Mouse (Mus musculus): ENCODE measurements around the gene Lamc1. TPM values are rescaled to one million over a fixed set of nuclear protein-coding genes. Genes with fewer than 3 reads are reported as not detected.
A peak's percentile ranks its signal among the peaks of the same experiment; 100 is the strongest.

Gene Lamc1
- polyA plus RNA-seq, 1 experiment from 2014 or later, result 104 TPM

DNA sequence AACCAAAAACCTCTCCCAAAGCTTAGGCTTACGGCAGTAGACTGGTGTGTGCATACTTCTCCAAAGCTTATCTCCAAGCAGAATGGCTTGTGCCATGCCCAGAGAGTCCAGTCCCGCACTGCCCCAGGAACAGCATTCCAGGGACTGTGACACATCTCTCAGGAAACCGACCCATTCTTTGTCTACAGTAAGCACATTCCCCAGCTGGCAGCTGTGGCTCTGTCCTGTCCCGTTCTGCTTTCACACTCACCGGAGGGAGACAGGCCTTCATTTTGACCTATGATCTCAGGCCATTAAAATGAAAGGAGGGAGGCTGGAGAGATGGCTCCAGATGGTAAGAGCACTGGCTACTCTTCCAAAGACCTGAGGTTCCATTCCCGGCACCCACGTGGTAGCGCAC lies 130.4 kb downstream of the Lamc1 start:
- H3K36me3 ChIP-seq (ENCODE audit: control insufficient read depth, insufficient read depth, low read length), result no peaks in the 10 kb centered on the region
- H3K9me3 ChIP-seq (ENCODE audit: control insufficient read depth, low read depth, low read length), result no peaks in the 10 kb centered on the region
- H3K4me2 ChIP-seq (replicated peaks; ENCODE audit: low read depth, low read length), result no peak overlapping the region
- 59% methylated on average over 8 of the region's 8 CpGs for WGBS
- no peaks in the 10 kb centered on the region for H3K27me3 ChIP-seq (ENCODE audit: control insufficient read depth, insufficient read depth, low read length)
- no peak for ATAC-seq (ENCODE audit: insufficient number of reproducible peaks, insufficient read depth, low FRiP score, low read depth)
- H3K9ac ChIP-seq (replicated peaks; ENCODE audit: low read depth, low read length), result no peak overlapping the region
- H3K27ac ChIP-seq (ENCODE audit: low read length), result no peak overlapping the region; the same call in 1 of the 2 replicates
- H3K4me3 ChIP-seq (ENCODE audit: low read depth, low read length), result no peak overlapping the region
- H3K4me1 ChIP-seq (ENCODE audit: control insufficient read depth, insufficient read depth, low read length), result no peaks in the 10 kb centered on the region

DNA sequence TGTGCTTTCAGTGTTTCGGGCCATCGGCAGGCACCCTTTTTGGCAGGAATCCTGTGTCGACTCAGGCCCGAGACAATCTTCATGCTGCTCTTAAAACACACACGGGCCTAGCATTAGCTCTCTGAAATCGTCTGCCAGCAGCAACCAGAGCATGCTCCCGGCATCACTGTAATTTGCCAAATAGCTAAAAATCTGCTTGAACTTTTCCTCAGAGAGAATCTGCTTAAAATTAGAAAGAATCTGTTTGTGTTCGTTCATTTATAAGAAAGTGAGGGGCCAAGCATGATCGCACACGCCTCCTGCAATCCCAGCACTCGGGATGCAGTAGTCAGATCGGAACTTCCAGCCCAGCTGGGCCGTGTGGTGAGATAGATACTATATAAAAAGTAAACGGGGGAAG lies 131.1 kb downstream of the Lamc1 start:
- Histone ChIP-seq H3K9ac (replicated peaks; ENCODE audit: low read depth, low read length) (no peak overlapping the region), H3K27me3 (ENCODE audit: control insufficient read depth, insufficient read depth, low read length) (no peaks in the 10 kb centered on the region), H3K4me3 (ENCODE audit: low read depth, low read length) (no peak overlapping the region), H3K4me2 (replicated peaks; ENCODE audit: low read depth, low read length) (no peak overlapping the region), H3K36me3 (ENCODE audit: control insufficient read depth, insufficient read depth, low read length) (no peaks in the 10 kb centered on the region), H3K27ac (ENCODE audit: low read length) (peak overlapping the region; percentile 49; the same call in 1 of the 2 replicates), H3K4me1 (ENCODE audit: control insufficient read depth, insufficient read depth, low read length) (no peaks in the 10 kb centered on the region), H3K9me3 (ENCODE audit: control insufficient read depth, low read depth, low read length) (no peaks in the 10 kb centered on the region)
- no peak for ATAC-seq (ENCODE audit: insufficient number of reproducible peaks, insufficient read depth, low FRiP score, low read depth)
- 53% methylated on average over 14 of the region's 14 CpGs for WGBS

DNA sequence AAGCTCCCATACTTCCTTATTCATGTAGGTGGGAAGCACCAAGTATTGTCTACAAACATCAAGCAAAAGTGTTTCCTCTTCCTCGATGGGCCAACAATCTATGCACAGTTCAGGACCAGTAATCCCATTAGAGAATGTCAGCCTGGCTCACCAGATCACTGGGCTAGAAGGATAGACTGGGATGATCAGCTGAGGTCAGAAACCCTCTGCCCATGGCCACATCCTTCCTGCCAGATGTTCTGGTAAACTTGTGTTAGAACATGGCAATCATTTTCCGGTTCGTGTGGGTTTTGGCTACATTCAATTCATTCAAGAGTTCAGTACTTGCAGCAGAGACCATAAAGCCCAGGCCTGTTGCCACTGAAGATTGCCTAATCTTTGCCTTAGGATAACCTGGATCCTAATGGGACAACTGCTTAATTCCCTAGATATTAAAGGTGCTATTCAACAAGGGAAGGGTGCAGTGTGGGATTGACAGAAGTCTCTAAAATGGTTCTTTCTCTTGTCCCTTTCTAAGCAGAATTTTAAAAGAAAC lies 135.2 kb downstream of the Lamc1 start:
- no peaks in the 10 kb centered on the region for H3K9me3 ChIP-seq (ENCODE audit: control insufficient read depth, low read depth, low read length)
- ATAC-seq (ENCODE audit: insufficient number of reproducible peaks, insufficient read depth, low FRiP score, low read depth), result no peak
- 83% methylated on average over 3 of the region's 3 CpGs for WGBS
- no peaks in the 10 kb centered on the region for H3K36me3 ChIP-seq (ENCODE audit: control insufficient read depth, insufficient read depth, low read length)
- no peak overlapping the region for H3K27ac ChIP-seq (ENCODE audit: low read length)
- peaks cover 3% of the 10 kb centered on the region; the same call in 1 of the 2 replicates for H3K4me1 ChIP-seq (ENCODE audit: control insufficient read depth, insufficient read depth, low read length)
- no peak overlapping the region for H3K4me3 ChIP-seq (ENCODE audit: low read depth, low read length)
- no peak overlapping the region for H3K4me2 ChIP-seq (replicated peaks; ENCODE audit: low read depth, low read length)
- no peaks in the 10 kb centered on the region for H3K27me3 ChIP-seq (ENCODE audit: control insufficient read depth, insufficient read depth, low read length)
- H3K9ac ChIP-seq (replicated peaks; ENCODE audit: low read depth, low read length), result no peak overlapping the region

DNA sequence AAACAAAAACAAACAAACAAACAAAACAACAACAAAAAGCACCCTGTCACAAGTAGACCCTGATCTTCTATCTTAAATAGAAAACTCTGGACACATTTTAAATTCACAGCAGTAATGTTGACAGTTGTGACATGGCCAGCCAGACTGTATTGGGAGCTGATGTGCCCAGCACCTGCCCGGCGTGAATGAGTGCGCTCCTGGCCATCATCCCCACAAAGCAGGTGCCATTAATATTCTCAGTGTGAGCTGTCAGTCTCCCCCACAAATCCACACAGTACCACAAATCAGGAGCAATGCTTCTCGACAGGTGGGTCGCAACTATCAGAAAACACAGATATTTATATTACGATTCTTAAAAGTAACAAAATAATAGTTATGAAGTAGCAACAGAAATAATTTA lies 139.6 kb downstream of the Lamc1 start:
- Histone ChIP-seq H3K4me3 (ENCODE audit: low read depth, low read length) (no peak overlapping the region), H3K9me3 (ENCODE audit: control insufficient read depth, low read depth, low read length) (no peaks in the 10 kb centered on the region), H3K4me2 (replicated peaks; ENCODE audit: low read depth, low read length) (no peak overlapping the region), H3K27me3 (ENCODE audit: control insufficient read depth, insufficient read depth, low read length) (no peaks in the 10 kb centered on the region), H3K27ac (ENCODE audit: low read length) (no peak overlapping the region), H3K9ac (replicated peaks; ENCODE audit: low read depth, low read length) (no peak overlapping the region), H3K36me3 (ENCODE audit: control insufficient read depth, insufficient read depth, low read length) (no peaks in the 10 kb centered on the region), H3K4me1 (ENCODE audit: control insufficient read depth, insufficient read depth, low read length) (peaks cover 6% of the 10 kb centered on the region; the same call in 1 of the 2 replicates)
- ATAC-seq (ENCODE audit: insufficient number of reproducible peaks, insufficient read depth, low FRiP score, low read depth), result no peak
- 91% methylated on average over 6 of the region's 6 CpGs for WGBS

DNA sequence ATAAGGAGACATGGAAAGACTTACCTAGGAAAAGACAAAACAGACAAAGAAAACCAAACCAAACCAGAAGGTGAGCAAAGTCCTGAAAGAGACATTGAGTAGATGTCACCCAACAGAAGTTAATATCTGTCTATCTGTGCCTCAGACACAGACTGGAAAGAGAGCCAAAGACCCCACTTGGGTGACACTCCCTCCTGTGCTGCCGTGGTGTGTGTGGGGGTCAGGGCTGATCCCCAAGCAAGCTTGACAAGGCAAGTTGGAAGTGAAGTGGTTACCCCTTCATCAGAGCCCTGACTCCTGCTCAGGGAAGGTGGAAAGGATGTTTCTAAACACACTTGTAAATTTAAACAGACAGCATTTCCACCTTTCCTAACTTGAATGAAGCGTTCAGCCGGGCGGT lies 140.2 kb downstream of the Lamc1 start:
- no peak overlapping the region for H3K4me2 ChIP-seq (replicated peaks; ENCODE audit: low read depth, low read length)

DNA sequence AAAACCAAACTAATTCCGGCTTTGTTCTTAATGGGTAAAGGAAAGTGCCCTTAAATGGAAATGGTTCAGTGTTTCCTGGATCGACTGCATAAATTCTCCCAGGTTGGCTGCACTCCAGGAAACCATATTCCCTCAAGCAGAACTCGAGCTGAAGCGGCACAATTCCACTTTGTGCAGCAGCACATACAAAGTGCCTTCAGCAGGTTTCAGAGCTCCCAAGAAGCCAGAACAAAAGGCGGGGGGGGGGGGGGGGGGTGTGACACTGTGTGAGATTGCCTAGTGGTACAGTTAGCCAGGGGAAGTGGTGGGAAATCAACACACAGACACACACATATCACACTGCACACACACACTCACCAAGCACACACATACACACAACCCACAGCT lies 140.7 kb downstream of the Lamc1 start:
- no peak overlapping the region for H3K4me2 ChIP-seq (replicated peaks; ENCODE audit: low read depth, low read length)
- no peaks in the 10 kb centered on the region for H3K36me3 ChIP-seq (ENCODE audit: control insufficient read depth, insufficient read depth, low read length)
- H3K27me3 ChIP-seq (ENCODE audit: control insufficient read depth, insufficient read depth, low read length), result no peaks in the 10 kb centered on the region
- peak; percentile 47; the same call in 1 of the 2 replicates for ATAC-seq (ENCODE audit: insufficient number of reproducible peaks, insufficient read depth, low FRiP score, low read depth)
- H3K4me1 ChIP-seq (ENCODE audit: control insufficient read depth, insufficient read depth, low read length), result peaks cover 6% of the 10 kb centered on the region; the same call in 1 of the 2 replicates
- no peak overlapping the region for H3K4me3 ChIP-seq (ENCODE audit: low read depth, low read length)
- WGBS, result 17% methylated on average over 5 of the region's 5 CpGs
- no peak overlapping the region for H3K9ac ChIP-seq (replicated peaks; ENCODE audit: low read depth, low read length)
- peak overlapping the region; percentile 76 for H3K27ac ChIP-seq (ENCODE audit: low read length)
- H3K9me3 ChIP-seq (ENCODE audit: control insufficient read depth, low read depth, low read length), result no peaks in the 10 kb centered on the region

More for the DNA sequence above, 140.2 kb downstream of the Lamc1 start:
- ATAC-seq (ENCODE audit: insufficient number of reproducible peaks, insufficient read depth, low FRiP score, low read depth), result no peak
- Histone ChIP-seq H3K27ac (ENCODE audit: low read length) (peak overlapping the region; percentile 76), H3K4me1 (ENCODE audit: control insufficient read depth, insufficient read depth, low read length) (peaks cover 6% of the 10 kb centered on the region; the same call in 1 of the 2 replicates), H3K4me3 (ENCODE audit: low read depth, low read length) (no peak overlapping the region), H3K9ac (replicated peaks; ENCODE audit: low read depth, low read length) (no peak overlapping the region), H3K36me3 (ENCODE audit: control insufficient read depth, insufficient read depth, low read length) (no peaks in the 10 kb centered on the region), H3K27me3 (ENCODE audit: control insufficient read depth, insufficient read depth, low read length) (no peaks in the 10 kb centered on the region), H3K9me3 (ENCODE audit: control insufficient read depth, low read depth, low read length) (no peaks in the 10 kb centered on the region)
- WGBS, result 73% methylated on average over 4 of the region's 4 CpGs

DNA sequence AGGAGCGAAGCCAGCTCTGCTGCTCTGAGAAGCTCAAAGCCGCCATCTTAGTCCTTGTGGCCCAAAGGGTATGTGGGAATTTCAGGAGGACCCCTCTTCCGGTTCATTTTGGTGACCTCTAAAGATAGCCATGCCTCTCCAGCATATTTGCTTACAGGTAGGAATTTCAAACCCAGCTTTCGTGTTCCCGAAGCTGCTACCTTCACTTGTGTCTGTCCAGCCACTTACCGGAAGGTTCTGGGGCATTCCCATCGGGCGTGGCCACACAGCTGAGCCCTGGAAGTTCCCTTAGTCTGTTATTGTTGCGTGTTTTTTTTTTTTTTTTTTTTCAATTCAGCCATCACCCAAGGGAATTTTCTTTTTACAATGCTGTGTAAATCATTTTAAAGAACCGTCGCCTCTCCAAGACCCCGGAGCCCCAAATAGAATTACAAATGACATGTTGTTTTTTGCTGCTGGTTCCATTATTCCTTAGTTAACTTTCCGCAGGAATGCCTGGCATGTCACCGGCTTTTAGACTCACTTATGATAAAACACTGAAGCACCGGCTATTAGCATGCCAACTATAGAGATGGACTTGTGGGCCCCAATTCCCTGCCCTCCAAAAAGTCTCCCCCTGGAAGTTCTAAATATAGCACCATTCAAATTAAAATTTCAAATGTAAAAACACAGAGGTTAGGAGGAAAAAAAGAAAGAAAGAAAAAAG lies 141.2 kb downstream of the Lamc1 start:
- Histone ChIP-seq H3K4me1 (ENCODE audit: control insufficient read depth, insufficient read depth, low read length) (peaks cover 6% of the 10 kb centered on the region; the same call in 1 of the 2 replicates), H3K4me3 (ENCODE audit: low read depth, low read length) (no peak overlapping the region), H3K27me3 (ENCODE audit: control insufficient read depth, insufficient read depth, low read length) (no peaks in the 10 kb centered on the region), H3K36me3 (ENCODE audit: control insufficient read depth, insufficient read depth, low read length) (no peaks in the 10 kb centered on the region), H3K27ac (ENCODE audit: low read length) (peak overlapping the region; percentile 76), H3K9ac (replicated peaks; ENCODE audit: low read depth, low read length) (no peak overlapping the region), H3K4me2 (replicated peaks; ENCODE audit: low read depth, low read length) (no peak overlapping the region), H3K9me3 (ENCODE audit: control insufficient read depth, low read depth, low read length) (no peaks in the 10 kb centered on the region)
- no peak for ATAC-seq (ENCODE audit: insufficient number of reproducible peaks, insufficient read depth, low FRiP score, low read depth)
- WGBS, result 58% methylated on average over 15 of the region's 15 CpGs

DNA sequence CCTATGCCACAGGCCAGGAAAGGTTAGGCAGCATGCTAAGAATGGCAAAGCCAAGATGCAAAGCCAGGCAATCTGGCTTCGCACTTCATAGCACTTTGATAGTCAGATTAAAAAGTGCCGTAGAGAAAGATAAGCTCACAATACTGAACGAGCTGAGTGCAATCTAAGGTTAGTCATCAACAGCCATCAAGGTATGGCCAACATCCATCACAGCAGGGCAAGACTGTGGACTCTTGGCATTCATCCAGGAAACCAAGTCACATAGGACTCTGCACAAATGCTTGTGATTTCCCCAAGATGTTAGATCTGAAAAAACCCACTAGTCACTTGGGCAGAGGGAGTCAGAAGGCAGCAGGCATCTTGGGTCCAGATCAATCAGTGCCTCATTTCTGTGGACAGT lies 144.5 kb downstream of the Lamc1 start:
- H3K4me2 ChIP-seq (replicated peaks; ENCODE audit: low read depth, low read length), result no peak overlapping the region
- ATAC-seq (ENCODE audit: insufficient number of reproducible peaks, insufficient read depth, low FRiP score, low read depth), result no peak
- H3K9me3 ChIP-seq (ENCODE audit: control insufficient read depth, low read depth, low read length), result no peaks in the 10 kb centered on the region
- no peak overlapping the region for H3K27ac ChIP-seq (ENCODE audit: low read length)
- H3K36me3 ChIP-seq (ENCODE audit: control insufficient read depth, insufficient read depth, low read length), result no peaks in the 10 kb centered on the region
- peaks cover 6% of the 10 kb centered on the region; the same call in 1 of the 2 replicates for H3K27me3 ChIP-seq (ENCODE audit: control insufficient read depth, insufficient read depth, low read length)
- H3K9ac ChIP-seq (replicated peaks; ENCODE audit: low read depth, low read length), result no peak overlapping the region
- WGBS, result 64% methylated on average over 3 of the region's 3 CpGs
- peaks cover 6% of the 10 kb centered on the region; the same call in 1 of the 2 replicates for H3K4me1 ChIP-seq (ENCODE audit: control insufficient read depth, insufficient read depth, low read length)
- no peak overlapping the region for H3K4me3 ChIP-seq (ENCODE audit: low read depth, low read length)
